Mouse (Mus musculus): ENCODE measurements around the gene Olfr1316. TPM values are rescaled to one million over a fixed set of nuclear protein-coding genes. Genes with fewer than 3 reads are reported as not detected.

Gene Olfr1316
- polyA plus RNA-seq (2015; fragmentation: Nextera tagmentation; extraction: Ambion mirVana): not detected in 2 replicates

DNA sequence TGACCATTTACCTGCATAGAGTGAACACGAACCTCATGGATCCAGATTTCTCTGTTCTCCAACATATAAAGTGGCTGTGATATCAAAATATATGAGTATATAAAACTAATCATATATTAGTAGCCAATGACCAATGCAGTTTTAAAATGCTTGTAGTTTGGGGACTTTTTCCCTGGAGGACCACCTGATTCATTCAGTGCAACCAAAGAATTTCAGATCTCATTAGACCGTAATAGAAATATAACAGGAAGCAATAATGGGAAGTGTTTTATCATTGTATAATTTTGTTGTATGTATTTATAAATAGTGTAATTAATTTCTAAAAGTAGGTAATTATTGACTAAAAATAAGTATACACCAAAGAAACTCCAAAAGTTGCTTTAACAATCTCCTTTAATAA, at the start of gene Olfr1316:
Olfr1316 (minus strand) TSS at position 101 of the 400 bp plus-strand sequence.
- no peaks in the 10 kb centered on the region for H3K4me1 ChIP-seq (ENCODE audit: control insufficient read depth, insufficient read depth, low read depth, low read length)
- WGBS: 86% methylated on average over 2 of the region's 2 CpGs
- no peak within 1 kb of the TSS for H3K9ac ChIP-seq (ENCODE audit: low read depth, low read length)
- H3K9me3 ChIP-seq (ENCODE audit: control insufficient read depth, low read length): no peaks in the 10 kb centered on the region
- no peaks in the 10 kb centered on the region for H3K36me3 ChIP-seq (ENCODE audit: control insufficient read depth, insufficient read depth, low read length)
- no peaks in the 10 kb centered on the region for H3K27me3 ChIP-seq (replicated peaks; ENCODE audit: control insufficient read depth, insufficient read depth, low read length)
- ATAC-seq: no peak
- no peak within 1 kb of the TSS for H3K4me3 ChIP-seq (ENCODE audit: low read length)
- H3K27ac ChIP-seq (ENCODE audit: low read depth, low read length): no peak within 1 kb of the TSS
- no peak within 1 kb of the TSS for H3K4me2 ChIP-seq (ENCODE audit: low read length)

- no peaks in the 10 kb centered on the region for H3K9me3 ChIP-seq (ENCODE audit: control insufficient read depth, low read length)
- no peaks in the 10 kb centered on the region for H3K36me3 ChIP-seq (ENCODE audit: control insufficient read depth, insufficient read depth, low read length)
- no peak within 1 kb of the TSS for H3K4me3 ChIP-seq (ENCODE audit: low read length)
- no peaks in the 10 kb centered on the region for H3K27me3 ChIP-seq (replicated peaks; ENCODE audit: control insufficient read depth, insufficient read depth, low read length)
- no peak within 1 kb of the TSS for H3K27ac ChIP-seq (ENCODE audit: low read depth, low read length)
- H3K4me1 ChIP-seq (ENCODE audit: control insufficient read depth, insufficient read depth, low read depth, low read length): no peaks in the 10 kb centered on the region
- no peak within 1 kb of the TSS for H3K4me2 ChIP-seq (ENCODE audit: low read length)
- ATAC-seq: no peak
- no peak within 1 kb of the TSS for H3K9ac ChIP-seq (ENCODE audit: low read depth, low read length)
Observed at GRCm38 (mm10) chr2:112153898-112154297, 19.1 kb upstream of the Olfr1316 start, which contains the start of gene Olfr1318. Gene Olfr1318 (plus strand): TSS chr2:112154198.

- Histone ChIP-seq H3K4me1 (ENCODE audit: control insufficient read depth, insufficient read depth, low read depth, low read length) (no peaks in the 10 kb centered on the region), H3K9ac (ENCODE audit: low read depth, low read length) (no peak within 1 kb of the TSS), H3K4me2 (ENCODE audit: low read length) (no peak within 1 kb of the TSS), H3K9me3 (ENCODE audit: control insufficient read depth, low read length) (no peaks in the 10 kb centered on the region), H3K27me3 (replicated peaks; ENCODE audit: control insufficient read depth, insufficient read depth, low read length) (no peaks in the 10 kb centered on the region), H3K36me3 (ENCODE audit: control insufficient read depth, insufficient read depth, low read length) (no peaks in the 10 kb centered on the region), H3K4me3 (ENCODE audit: low read length) (no peak within 1 kb of the TSS), H3K27ac (ENCODE audit: low read depth, low read length) (no peak within 1 kb of the TSS)
- ATAC-seq: no peak
- 66% methylated on average over 2 of the region's 2 CpGs for WGBS
Observed at GRCm38 (mm10) chr2:112140029-112140428, 5.3 kb upstream of the Olfr1316 start, which contains the start of gene Olfr1317. Gene Olfr1317 (plus strand): TSS chr2:112140329.

DNA sequence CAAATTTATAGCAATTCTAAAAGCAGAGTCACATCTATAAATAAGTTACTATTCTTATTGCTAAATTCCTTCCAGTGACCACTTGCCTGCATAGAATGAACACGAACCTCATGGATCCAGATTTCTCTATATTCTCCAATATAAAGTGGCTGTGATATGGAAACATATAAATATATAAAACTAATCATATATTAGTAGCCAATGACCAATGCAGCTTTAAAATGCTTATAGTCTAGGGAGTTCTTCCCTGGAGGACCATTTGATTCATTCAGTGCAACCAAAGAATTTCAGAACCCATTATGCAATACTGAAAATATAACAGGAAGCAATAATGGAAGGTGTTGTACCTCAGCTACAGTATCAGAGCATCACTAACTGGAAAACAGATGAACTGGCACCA, 19.4 kb downstream of the Olfr1316 start, which contains the start of gene Olfr1315-ps1:
Olfr1315-ps1 (minus strand) TSS at position 101 of the 400 bp plus-strand sequence.
- Histone ChIP-seq H3K9ac (ENCODE audit: low read depth, low read length) (no peak within 1 kb of the TSS), H3K27me3 (replicated peaks; ENCODE audit: control insufficient read depth, insufficient read depth, low read length) (no peaks in the 10 kb centered on the region), H3K4me3 (ENCODE audit: low read length) (no peak within 1 kb of the TSS), H3K4me2 (ENCODE audit: low read length) (no peak within 1 kb of the TSS), H3K27ac (ENCODE audit: low read depth, low read length) (no peak within 1 kb of the TSS), H3K4me1 (ENCODE audit: control insufficient read depth, insufficient read depth, low read depth, low read length) (no peaks in the 10 kb centered on the region), H3K9me3 (ENCODE audit: control insufficient read depth, low read length) (no peaks in the 10 kb centered on the region), H3K36me3 (ENCODE audit: control insufficient read depth, insufficient read depth, low read length) (no peaks in the 10 kb centered on the region)
- 77% methylated on average over 1 of the region's 1 CpGs for WGBS
- no peak for ATAC-seq

- H3K9me3 ChIP-seq (ENCODE audit: control insufficient read depth, low read length): no peaks in the 10 kb centered on the region
- no peaks in the 10 kb centered on the region for H3K27me3 ChIP-seq (replicated peaks; ENCODE audit: control insufficient read depth, insufficient read depth, low read length)
- no peak within 1 kb of the TSS for H3K4me2 ChIP-seq (ENCODE audit: low read length)
- H3K4me1 ChIP-seq (ENCODE audit: control insufficient read depth, insufficient read depth, low read depth, low read length): no peaks in the 10 kb centered on the region
- no peaks in the 10 kb centered on the region for H3K36me3 ChIP-seq (ENCODE audit: control insufficient read depth, insufficient read depth, low read length)
- no peak within 1 kb of the TSS for H3K4me3 ChIP-seq (ENCODE audit: low read length)
- no peak for ATAC-seq
- no peak within 1 kb of the TSS for H3K9ac ChIP-seq (ENCODE audit: low read depth, low read length)
- no peak within 1 kb of the TSS for H3K27ac ChIP-seq (ENCODE audit: low read depth, low read length)
Observed at GRCm38 (mm10) chr2:112096681-112097080, 38.1 kb downstream of the Olfr1316 start, which contains the start of gene Olfr1314. Gene Olfr1314 (minus strand): TSS chr2:112096781.

DNA sequence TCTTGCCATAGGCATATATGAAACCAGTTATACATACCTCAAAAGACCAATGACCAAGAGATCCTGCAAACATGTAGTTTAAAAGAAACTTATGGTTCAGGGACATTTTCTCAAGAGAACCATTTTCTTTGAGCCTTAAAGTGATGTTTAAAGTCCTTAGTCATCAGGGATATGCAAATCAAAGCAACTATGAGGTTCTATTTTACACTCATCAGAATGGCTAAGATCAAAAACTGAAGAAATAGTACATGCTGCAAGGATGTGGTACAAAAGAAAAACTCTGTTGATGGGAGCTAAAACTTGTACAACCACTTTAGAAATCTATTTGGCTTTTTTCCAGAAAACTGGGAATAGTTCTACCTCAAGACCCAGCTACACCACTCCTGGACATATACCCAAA, 57.0 kb downstream of the Olfr1316 start, which contains the start of gene Olfr1313:
Olfr1313 (minus strand) TSS at position 101 of the 400 bp plus-strand sequence.
- Histone ChIP-seq H3K27ac (ENCODE audit: low read depth, low read length) (no peak within 1 kb of the TSS), H3K9me3 (ENCODE audit: control insufficient read depth, low read length) (no peaks in the 10 kb centered on the region), H3K4me3 (ENCODE audit: low read length) (no peak within 1 kb of the TSS), H3K4me1 (ENCODE audit: control insufficient read depth, insufficient read depth, low read depth, low read length) (no peaks in the 10 kb centered on the region), H3K27me3 (replicated peaks; ENCODE audit: control insufficient read depth, insufficient read depth, low read length) (no peaks in the 10 kb centered on the region), H3K9ac (ENCODE audit: low read depth, low read length) (no peak within 1 kb of the TSS), H3K36me3 (ENCODE audit: control insufficient read depth, insufficient read depth, low read length) (no peaks in the 10 kb centered on the region), H3K4me2 (ENCODE audit: low read length) (no peak within 1 kb of the TSS)
- ATAC-seq: no peak

Other genes with a start within 250 kb of the Olfr1316 start
- gene Olfr1306, start 218.7 kb downstream of the Olfr1316 start, polyA plus RNA-seq (2015; fragmentation: Nextera tagmentation; extraction: Ambion mirVana): not detected in 2 replicates
- 0.01 TPM in 1 of 2 replicates, not detected in the other for gene Olfr1307, start 185.5 kb downstream of the Olfr1316 start, polyA plus RNA-seq (2015; fragmentation: Nextera tagmentation; extraction: Ambion mirVana)
- not detected in 2 replicates for gene Olfr1308, start 170.0 kb downstream of the Olfr1316 start, polyA plus RNA-seq (2015; fragmentation: Nextera tagmentation; extraction: Ambion mirVana)
- not detected in 2 replicates for gene Olfr1309, start 144.7 kb downstream of the Olfr1316 start, polyA plus RNA-seq (2015; fragmentation: Nextera tagmentation; extraction: Ambion mirVana)
- gene Olfr1310, start 122.3 kb downstream of the Olfr1316 start, polyA plus RNA-seq (2015; fragmentation: Nextera tagmentation; extraction: Ambion mirVana): not detected in 2 replicates
- gene Olfr1311, start 110.6 kb downstream of the Olfr1316 start, polyA plus RNA-seq (2015; fragmentation: Nextera tagmentation; extraction: Ambion mirVana): not detected in 2 replicates
- not detected in 2 replicates for gene Olfr1312, start 84.7 kb downstream of the Olfr1316 start, polyA plus RNA-seq (2015; fragmentation: Nextera tagmentation; extraction: Ambion mirVana)
- gene Olfr1313, start 57.1 kb downstream of the Olfr1316 start, polyA plus RNA-seq (2015; fragmentation: Nextera tagmentation; extraction: Ambion mirVana): not detected in 2 replicates
- gene Olfr1314, start 38.2 kb downstream of the Olfr1316 start, polyA plus RNA-seq (2015; fragmentation: Nextera tagmentation; extraction: Ambion mirVana): not detected in 2 replicates
- gene Olfr1315-ps1, start 19.5 kb downstream of the Olfr1316 start, polyA plus RNA-seq (2015; fragmentation: Nextera tagmentation; extraction: Ambion mirVana): not detected in 2 replicates
- not detected in 2 replicates for gene Olfr1317, start 5.4 kb upstream of the Olfr1316 start, polyA plus RNA-seq (2015; fragmentation: Nextera tagmentation; extraction: Ambion mirVana)
- 0.04 and 0.10 TPM in 2 replicates for gene Olfr1318, start 19.2 kb upstream of the Olfr1316 start, polyA plus RNA-seq (2015; fragmentation: Nextera tagmentation; extraction: Ambion mirVana)
- gene Lpcat4, start 104.5 kb upstream of the Olfr1316 start, polyA plus RNA-seq (2015; fragmentation: Nextera tagmentation; extraction: Ambion mirVana): 28.5 and 32.4 TPM in 2 replicates
- gene Nutm1, start 124.3 kb upstream of the Olfr1316 start, polyA plus RNA-seq (2015; fragmentation: Nextera tagmentation; extraction: Ambion mirVana): 0.04 TPM in 1 of 2 replicates, not detected in the other
- 165 and 189 TPM in 2 replicates for gene Nop10, start 126.9 kb upstream of the Olfr1316 start, polyA plus RNA-seq (2015; fragmentation: Nextera tagmentation; extraction: Ambion mirVana)
- 14.7 and 17.5 TPM in 2 replicates for gene Slc12a6, start 130.8 kb upstream of the Olfr1316 start, polyA plus RNA-seq (2015; fragmentation: Nextera tagmentation; extraction: Ambion mirVana)
- gene Gm21985, start 131.3 kb upstream of the Olfr1316 start, polyA plus RNA-seq (2015; fragmentation: Nextera tagmentation; extraction: Ambion mirVana): not detected in 2 replicates
- gene Emc4, start 233.1 kb upstream of the Olfr1316 start, polyA plus RNA-seq (2015; fragmentation: Nextera tagmentation; extraction: Ambion mirVana): 210 and 240 TPM in 2 replicates
- 29.7 and 31.1 TPM in 2 replicates for gene Katnbl1, start 244.2 kb upstream of the Olfr1316 start, polyA plus RNA-seq (2015; fragmentation: Nextera tagmentation; extraction: Ambion mirVana)